Mouse (Mus musculus) cerebellum, adult 18-20 months (tissue): ENCODE results near the gene Tmem115.
"Not testable (repeated sequence)": the region's sequence is repeated elsewhere in the genome, so short reads cannot be mapped to it uniquely, and the experiment has no call there.

Source experiments
- DNase-seq, 2 experiments: peaks; one replicate each; pipeline ENCODE4 v3.0.0; 2021

Gene Tmem115

DNA sequence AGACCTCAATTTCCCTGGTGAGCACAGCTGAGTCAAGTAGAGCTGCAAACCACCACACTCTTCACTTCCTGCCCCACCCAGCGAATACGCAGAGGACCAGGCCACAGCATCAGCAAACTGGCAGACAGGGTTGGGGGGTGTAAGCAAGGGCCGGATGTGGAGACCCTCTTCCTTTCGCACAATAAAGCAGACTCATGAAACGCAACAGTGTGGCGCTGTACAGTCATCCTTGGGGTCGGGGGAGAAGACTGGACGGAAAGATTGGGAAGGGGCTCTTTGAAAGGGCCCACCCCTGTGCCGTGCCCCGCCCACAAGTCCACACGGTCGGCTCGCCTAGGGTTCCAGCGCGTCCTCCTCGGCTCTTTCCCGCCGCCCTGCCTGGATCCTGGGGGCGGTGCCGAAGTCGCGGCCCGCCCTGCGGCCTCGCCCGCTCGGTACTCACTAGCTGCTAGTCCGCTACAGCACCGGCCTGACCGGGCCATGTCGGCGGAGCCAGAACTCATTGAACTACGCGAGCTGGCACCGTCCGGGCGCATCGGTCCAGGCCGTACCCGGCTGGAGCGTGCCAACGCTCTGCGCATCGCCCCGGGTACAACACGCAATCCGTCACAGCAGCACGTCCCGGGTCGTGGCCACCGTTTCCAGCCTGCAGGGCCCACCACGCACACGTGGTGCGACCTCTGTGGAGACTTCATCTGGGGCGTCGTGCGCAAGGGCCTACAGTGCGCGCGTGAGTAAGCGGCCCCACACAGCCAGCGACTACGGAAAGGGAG is 17.6 kb downstream of the Tmem115 start, which contains the start of gene Rassf1:
Gene Rassf1, plus strand, starts transcription at position 439 of the 773 bp plus-strand sequence.
- peak; percentile 41 to 52 for DNase-seq

DNA sequence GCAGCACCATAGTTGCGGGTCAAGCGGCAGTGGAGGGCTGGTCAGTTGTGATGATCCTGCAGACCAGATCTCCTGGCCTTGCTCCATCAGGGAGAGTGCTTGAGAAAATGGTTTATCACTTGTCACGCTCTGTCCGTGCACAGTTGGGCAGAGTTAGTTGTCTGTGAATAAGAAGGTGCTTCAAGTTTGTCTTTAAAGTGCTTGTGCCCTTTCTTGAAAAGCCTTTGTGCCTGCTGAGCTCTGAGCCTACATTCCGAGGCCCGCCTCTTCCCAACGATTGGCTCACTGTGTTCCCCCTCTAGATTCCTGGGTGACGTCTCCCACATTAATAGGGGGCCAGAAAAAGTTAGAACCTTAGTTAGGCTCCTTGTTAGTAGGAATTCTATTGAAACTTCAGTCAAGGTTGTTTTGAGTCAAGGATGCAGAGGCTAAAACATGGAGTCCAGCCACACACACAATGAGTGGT is 18.2 kb downstream of the Tmem115 start:
- DNase-seq: no peak

DNA sequence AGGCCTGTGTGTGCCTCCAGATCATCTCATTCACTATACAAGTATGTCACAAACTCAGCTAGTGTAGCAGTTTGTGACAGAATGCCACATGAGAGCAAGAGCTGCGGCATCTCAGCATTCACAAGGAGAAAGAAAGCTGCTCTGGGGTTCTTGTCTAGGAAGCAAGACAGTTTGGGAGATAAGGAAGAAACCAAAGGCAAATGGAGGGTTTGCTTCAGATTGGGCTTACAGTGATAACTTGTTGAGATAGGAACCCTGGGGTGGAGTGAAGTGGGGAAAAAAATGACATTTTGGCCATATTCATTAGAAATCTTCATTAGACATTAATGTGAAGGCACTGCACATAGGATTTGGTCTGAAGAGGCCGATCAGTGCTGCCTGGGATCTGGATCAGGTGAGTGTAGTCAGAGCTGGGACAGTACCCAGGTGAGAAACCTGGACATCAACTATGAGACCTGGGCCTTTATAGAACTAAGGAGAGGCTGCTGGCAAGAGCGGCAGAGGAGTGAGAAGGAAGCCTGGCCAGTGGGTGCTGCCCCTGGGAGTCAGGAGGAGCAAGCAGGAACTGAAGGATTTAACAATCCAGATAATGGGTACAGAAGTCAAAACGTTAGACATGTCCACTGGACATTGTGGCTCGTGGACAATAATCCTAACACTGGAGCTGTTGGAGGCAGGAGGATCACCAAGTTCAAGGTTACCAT is 19.1 kb downstream of the Tmem115 start:
- DNase-seq: no peak

DNA sequence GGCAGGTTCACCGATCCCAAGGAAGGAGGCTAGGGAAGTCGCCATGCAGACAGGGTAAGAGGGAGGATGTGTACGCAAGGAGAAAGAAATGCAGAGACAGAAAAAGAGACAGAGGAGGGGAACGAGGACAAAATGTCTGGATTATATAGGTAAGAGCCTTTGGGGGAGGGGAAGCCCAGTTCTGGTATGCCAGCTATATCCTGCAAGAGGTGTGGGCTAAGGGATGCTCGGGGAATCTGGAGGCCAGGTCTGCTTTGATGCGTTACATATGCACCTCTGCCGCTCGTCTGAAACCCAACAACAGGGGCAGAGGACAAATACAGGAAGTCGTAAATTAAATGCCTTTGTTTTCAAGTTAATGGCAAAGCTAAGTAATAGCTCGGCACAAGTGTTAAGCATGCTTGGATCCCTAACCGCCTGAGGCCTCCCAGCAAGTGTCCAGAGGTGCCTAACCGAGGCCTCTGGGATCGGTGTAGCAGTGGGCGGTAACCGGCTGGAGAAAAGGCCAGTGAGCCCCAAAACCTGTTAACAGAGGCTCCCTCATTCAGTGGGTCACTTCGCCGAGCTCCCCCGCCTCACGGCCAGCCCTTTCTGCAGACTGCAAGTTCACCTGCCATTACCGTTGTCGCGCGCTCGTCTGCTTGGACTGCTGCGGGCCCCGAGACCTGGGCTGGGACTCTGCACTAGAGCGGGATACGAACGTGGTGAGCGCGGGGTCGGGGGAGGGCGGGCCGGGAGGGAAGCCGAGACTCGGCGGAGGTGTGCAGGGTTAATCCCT is 20.0 kb downstream of the Tmem115 start:
- peak in 1 of 2 experiments; percentile 53 for DNase-seq

DNA sequence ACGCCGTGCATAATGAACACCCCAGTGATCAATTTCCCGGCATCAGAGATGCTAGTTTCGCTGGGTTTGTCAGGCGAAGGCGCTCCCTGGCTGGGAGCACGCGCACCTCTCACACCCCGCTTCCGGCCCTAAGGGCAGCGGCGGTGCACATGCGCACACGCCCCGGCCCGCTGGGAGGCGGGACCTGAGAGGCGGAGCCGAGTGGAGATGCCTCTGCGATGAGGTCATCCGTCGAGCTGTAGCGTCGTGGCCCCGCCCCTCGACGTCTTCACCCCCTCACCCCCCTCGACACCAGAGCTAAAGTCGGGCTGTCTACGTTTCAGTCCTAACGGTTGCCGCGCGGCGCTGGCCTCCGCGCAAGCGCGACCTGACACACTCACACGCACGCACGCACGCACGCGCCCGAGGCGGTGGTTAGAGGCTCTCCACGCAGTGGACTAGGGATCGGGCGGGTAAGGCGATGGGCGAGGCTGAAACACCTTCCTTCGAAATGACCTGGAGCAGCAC is 20.6 kb downstream of the Tmem115 start:
- peak; percentile 94 for DNase-seq

DNA sequence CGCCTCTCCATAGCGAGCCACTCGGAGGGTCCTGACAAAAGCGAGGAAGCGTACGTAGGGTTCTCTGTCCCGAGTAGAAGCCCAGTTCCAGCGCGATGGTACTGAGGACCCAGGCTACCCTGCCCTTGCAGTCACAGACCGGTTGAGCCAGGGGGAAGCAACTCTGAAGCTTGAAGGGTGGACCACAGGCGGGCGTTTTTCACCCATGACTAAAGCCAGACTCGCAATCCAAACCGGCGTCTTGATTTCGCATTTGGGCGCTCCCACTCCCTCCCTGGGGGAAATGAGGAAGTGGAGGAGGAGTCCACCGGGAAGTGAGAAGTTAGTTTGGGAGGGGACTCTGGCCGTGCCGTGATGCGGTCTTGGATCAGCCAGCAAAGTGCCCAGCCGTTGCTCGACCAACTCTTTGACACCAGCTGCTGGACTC is 21.3 kb downstream of the Tmem115 start:
- no peak for DNase-seq

DNA sequence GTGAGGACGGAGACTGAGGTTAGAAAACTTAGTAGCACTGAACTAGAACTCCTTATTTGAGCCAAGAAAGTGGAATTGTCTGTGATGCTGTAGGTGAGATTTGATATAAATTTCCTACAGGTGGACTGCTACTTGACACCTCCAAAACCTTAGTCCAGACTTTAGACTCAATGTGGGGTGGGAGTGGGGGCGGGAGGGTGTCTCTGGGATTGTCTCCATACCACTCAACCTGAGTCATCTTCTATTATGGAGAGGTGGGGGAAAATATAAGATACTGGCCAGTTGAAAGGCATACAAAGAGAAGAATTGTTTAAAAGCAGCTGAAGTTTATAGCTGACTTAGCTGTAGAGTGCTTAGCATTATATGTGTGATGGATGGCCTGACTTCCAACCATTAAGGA is 22.0 kb downstream of the Tmem115 start:
- DNase-seq: no peak

DNA sequence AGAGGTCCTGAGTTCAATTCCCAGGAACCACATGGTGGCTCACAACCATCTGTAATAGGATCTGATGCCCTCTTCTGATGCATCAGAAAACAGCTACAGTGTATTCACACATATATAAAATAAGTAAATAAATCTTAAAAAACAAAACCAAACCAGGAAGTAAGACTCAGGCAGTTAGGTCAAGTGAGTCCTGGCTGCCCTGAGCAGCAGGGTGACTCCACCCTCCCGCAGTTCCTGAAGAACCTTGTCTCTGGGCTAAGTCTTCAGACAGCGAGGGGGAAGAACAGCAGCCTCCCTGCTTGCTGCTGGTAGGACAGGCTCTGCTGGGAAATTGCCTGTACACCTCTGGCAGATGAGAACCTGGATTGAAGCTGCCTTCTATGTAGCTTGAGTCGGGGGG is 22.6 kb downstream of the Tmem115 start:
- no peak for DNase-seq

DNA sequence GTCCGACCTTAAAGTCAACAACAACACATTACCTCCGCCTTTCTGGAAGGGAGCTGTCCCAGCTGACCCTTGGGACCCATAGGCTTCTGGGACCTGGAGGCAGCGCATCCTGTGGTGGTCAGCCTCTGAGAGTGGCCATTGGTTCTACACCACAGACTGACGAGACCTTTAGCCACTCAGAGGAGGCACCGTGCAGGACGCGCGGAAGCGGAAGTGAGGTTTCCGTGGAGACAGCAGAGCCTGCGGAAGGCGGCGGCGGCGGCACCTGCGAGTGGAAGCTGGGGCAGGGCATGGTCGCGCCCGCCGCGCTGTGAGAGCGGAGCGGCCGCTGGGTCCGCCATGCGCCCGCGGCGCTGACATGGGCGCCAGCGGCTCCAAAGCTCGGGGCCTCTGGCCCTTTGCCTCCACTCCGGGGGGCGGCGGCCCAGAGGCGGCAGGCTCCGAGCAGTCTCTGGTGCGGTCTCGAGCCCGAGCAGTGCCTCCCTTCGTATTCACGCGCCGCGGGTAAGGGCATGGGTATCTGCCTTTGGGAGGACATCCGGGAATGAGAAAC is 29.4 kb downstream of the Tmem115 start, which contains the start of gene Tusc2:
Gene Tusc2, plus strand, starts transcription at position 227 of the 553 bp plus-strand sequence.
- DNase-seq: peak; percentile 92 to 99

DNA sequence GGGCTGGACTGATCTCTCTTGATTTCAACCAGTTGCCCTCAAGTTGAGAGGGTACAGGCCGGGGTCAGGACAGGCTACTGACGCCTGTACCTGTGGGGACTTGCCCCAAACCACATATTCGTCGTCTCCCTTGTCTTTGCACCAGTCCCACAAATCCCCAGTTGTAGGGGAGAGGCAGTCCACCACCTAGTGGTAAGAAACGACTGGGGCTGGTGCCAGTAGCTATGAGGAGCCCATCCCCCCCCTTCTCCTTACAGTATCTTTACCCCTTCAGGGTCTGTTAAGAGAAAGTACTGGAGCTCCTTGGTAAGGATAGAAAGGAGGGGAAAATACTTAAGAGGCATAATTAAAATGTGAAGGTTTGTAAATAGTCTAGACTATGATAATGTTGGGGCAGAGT is 31.8 kb downstream of the Tmem115 start:
- DNase-seq: not testable (repeated sequence)

DNA sequence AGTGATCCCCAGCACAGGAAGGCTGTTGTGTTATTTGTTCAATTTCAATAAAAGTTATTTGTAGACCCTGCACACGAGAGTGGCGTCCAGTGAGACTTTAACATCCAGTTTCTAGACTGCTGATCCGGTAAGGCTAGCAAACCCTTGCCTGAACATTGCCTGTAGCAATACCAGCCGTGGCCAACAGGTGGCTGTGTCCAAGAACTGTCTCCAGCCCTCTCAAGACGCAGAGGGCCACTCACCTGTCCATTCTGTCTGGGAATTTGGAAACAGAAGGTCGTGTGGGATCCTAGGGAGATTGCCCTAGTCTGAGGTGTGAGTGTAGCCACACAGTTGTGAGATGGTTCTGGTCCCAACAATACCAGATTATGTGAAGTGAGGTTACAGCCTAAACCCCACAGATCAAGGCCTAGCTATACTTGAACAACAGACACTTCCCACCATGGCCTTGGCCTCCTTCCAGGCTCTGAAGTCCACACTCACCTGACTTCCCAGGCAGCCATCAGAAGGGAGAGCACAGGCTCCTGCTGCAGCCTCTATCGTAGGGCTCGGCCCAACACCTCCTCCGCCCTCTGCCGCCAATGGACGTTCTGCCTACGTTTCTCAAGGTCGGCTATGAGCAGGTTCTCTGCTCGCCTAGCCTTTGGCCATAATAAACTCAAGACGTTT is 32.4 kb downstream of the Tmem115 start:
- DNase-seq: peak; percentile 82 to 83

DNA sequence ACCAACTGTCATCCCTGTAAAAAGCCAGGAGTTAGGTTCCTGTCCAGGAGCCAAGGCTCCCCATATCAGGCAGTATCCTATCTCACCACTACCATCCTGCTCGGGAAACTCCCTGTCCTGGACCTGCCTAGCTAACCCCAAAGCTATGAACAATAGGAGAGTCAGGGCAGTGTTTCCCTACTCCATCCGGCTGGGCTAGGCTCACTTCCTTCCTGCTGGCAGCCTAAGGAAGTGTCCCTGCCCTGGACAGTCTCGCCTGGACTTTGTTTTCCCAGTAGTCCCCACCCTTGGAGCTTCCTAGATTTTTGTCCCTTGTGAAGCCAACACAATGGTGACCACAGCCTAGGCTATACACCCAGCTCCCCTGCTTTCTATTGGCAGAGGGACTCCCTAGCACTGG is 33.1 kb downstream of the Tmem115 start:
- DNase-seq: no peak

DNA sequence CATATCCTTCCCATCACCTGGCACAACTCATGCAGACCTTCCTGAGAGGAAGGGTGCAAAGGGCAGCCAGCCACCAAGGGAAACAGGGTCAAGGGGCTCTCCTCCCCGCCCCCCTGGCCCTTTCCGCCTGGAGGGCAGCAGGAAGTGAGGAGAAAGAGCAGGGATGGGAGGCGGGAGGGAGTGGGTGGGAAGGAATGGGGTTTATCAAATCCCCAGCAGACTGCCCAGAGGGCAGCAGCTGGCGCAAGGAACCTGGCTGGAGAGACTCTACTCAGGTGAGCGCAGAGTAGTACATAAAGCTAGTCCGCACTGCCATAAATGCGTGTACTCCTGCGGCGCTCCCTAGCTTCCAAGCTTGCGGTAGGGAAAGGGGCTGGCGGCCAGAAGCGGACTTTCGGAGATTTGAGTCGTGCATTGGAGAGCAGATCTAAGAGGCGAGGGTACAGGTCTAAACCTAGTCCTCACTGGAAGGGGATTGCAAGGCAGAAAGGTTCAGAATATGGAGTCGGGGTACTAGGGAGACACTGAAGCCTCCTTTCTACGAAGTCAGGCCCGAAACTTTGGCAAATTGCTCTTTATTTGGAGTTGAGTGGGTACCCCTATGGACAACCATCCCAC is 34.1 kb downstream of the Tmem115 start, which contains the start of gene Hyal2:
Gene Hyal2, plus strand, starts transcription at position 244 of the 618 bp plus-strand sequence.
- DNase-seq: peak; percentile 19 to 23

DNA sequence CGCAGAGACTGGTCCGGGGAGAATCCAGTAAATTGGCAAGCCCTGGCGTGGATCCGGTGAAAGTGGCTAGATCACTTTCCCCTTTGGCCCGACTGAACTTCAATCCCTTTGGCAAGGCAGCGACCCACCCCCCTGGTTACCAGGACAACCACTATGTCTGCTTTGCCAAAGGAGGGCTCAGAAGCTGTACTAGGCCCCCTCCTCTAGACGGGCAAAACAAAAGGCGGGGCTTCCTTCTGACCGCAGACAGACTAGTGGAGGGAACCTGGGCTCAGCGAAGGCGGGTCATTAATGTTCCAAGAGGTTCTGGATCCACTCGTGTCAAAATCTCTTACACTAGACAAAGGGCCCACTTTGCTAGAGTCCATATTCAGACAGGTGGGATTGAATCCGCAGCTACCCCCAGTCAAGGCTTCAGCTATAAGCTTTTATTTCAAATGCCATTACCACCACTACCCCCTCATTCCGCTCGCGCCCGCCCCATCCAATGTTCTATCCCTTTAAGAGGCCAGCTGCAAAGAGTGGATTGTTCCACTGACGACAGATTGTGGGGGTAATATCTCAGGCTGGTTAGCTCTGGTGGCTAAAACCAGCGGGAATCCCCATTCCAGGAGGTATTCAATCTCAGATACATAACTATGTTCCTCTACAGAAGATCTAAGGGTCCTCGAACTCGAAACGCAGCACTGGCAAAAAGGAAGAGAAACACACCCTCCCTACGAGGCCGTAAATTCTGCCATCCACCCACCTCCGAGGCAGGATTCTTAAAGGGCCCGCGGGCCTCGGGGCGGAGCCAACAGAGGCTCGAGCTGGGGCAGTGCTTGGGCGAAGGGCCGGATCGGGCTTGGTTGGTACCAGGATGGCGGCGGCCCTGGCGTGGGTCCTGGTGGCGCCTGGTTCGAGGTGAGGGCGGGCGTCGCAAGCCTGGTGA is 34.9 kb downstream of the Tmem115 start:
- peak; percentile 80 to 82 for DNase-seq

DNA sequence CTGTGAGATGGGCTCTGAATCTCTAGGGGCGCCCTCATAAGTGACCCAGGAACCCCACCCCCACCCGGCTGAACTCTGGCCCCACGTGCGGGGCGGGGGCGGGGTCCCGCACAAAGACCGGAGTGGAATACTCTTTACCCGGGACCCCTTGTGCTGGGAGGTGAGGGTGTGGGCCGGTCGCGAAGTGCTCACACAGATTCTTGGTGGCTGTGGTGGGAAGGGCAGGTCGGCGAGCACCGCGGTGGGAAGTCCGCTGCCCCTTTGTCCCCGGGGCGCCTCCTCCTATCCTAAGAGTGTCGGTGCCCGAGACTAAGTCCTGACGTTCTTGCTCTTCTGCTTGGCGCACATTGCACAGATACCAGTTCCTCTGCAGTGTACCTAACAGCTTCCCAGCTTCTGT is 35.5 kb downstream of the Tmem115 start:
- peak in 1 of 2 experiments; percentile 30 for DNase-seq

DNA sequence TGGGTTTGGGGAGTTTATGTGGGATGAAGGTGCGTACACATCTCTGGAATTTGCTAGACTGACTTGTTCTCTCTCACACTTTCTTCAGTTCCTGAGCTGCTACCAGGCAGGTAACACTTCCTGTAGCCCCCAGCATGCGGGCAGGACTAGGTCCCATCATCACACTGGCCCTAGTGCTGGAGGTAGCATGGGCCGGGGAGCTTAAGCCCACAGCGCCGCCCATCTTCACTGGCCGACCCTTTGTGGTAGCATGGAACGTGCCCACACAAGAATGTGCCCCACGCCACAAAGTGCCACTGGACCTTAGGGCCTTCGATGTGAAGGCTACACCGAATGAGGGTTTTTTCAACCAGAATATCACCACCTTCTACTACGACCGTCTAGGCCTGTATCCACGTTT is 36.3 kb downstream of the Tmem115 start:
- DNase-seq: peak in 1 of 2 experiments; percentile 29

DNA sequence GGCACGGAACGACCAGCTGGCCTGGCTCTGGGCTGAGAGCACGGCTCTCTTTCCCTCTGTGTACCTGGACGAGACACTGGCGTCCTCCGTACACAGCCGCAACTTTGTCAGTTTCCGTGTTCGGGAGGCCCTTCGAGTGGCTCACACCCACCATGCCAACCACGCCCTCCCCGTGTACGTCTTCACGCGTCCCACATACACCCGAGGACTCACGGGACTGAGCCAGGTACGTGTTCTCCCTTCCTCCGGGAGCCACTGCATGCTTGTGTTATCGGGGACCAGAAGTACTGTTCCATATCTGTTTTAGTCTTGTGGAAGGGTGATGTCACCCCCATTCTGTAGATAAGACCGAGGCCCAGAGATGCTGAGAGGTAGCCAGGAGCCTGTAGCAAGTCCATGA is 37.1 kb downstream of the Tmem115 start:
- DNase-seq: peak in 1 of 2 experiments; percentile 25

DNA sequence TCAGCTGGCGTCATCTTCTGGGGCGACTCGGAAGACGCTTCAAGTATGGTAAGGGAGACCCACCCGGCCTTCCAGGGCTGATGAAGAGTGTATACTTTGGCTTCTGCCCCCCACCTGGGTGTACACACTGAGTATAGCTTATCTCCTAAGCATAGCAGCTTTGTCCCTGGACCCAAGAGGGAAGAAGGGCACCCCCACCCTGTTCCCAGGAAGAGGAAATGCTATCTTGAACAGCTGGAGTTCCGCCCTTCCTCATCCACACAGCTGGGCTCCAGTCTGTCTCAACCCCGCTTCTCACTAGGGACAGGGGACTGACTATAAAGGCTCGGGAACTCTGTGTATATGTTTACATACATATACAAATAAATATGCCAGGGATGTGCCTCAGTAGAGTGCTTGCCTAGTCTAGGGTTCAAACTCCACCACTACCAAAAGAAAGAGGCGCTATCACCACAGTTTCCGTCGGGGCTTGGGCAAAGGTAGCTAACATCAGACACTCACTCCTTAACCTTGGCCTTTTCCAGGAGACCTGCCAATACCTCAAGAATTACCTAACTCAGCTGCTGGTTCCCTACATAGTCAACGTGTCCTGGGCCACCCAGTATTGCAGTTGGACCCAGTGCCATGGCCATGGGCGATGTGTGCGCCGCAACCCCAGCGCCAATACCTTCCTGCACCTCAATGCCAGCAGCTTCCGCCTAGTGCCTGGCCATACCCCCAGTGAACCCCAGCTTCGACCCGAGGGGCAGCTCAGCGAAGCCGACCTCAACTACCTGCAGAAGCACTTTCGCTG is 38.0 kb downstream of the Tmem115 start:
- DNase-seq: no peak

DNA sequence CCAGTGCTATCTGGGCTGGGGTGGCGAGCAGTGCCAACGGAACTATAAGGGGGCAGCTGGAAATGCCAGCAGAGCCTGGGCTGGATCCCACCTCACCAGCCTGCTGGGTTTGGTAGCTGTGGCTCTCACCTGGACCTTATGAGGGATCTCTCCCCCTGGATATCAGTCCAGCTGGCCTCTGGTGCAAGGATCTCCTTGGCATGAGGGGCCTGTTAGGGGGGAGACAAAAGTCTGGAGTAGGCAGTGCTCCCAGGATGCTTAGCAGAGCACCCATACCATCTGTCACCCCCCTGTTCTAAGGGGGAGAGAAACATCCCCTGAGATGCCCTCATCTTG is 38.5 kb downstream of the Tmem115 start:
- DNase-seq: no peak

DNA sequence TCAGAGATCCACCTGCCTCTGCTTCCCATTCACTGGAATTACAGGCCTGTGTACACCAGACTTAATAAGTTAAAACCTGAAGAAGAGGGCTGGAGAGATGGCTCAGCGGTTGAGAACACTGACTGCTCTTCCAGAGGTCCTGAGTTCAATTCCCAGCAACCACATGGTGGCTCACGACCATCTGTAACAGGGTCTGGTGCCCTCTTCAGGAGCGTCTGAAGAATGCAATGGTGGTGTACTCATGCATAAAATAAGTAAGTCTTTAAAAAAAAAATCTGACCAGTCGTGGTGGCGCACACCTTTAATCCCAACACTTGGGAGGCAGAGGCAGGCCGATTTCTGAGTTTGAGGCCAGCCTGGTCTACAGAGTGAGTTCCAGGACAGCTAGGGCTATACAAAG is 40.0 kb downstream of the Tmem115 start:
- DNase-seq: not testable (repeated sequence)
